Mouse (Mus musculus) midbrain, embryonic 16.5 days (tissue): Measurements from ENCODE around the gene Axin2. TPM values are rescaled to one million over a fixed set of nuclear protein-coding genes. Genes with fewer than 3 reads are reported as not detected.

Source experiments
- ATAC-seq: fragments of 200-750 bp; cut with Nextera tagmentation; 2 replicates; pipeline ENCODE4 v1.8.0; 2017; ENCODE audit warnings: moderate TSS enrichment
- H3K27ac ChIP-seq: fragments of 300-500 bp; sonication (generic); 2 replicates; pipeline ENCODE4 v1.5.1; 2014; ENCODE audit warnings: mild to moderate bottlenecking, low read length, mixed read lengths
- H3K27me3 ChIP-seq: fragments of 300-500 bp; sonication (generic); 2 replicates; pipeline ENCODE4 v1.6.1; 2014; ENCODE audit warnings: low read depth, low read length, mixed read lengths; ENCODE audit not compliant: control insufficient read depth, insufficient read depth
- H3K36me3 ChIP-seq: fragments of 300-500 bp; sonication (generic); 2 replicates; pipeline ENCODE4 v1.6.1; 2014; ENCODE audit warnings: mild to moderate bottlenecking, low read length, moderate library complexity, mixed read lengths; ENCODE audit not compliant: control insufficient read depth, insufficient read depth
- H3K4me1 ChIP-seq: fragments of 300-500 bp; sonication (generic); 2 replicates; pipeline ENCODE4 v1.6.1; 2014; ENCODE audit warnings: mild to moderate bottlenecking, low read length, mixed read lengths; ENCODE audit not compliant: control insufficient read depth, insufficient read depth
- H3K4me2 ChIP-seq: fragments of 300-500 bp; sonication (generic); 2 replicates; pipeline ENCODE4 v1.6.1; 2014; ENCODE audit warnings: mild to moderate bottlenecking, low read length, mixed read lengths
- H3K4me3 ChIP-seq: fragments of 300-500 bp; sonication (generic); 2 replicates; pipeline ENCODE4 v1.5.1; 2014; ENCODE audit warnings: low read depth, mild to moderate bottlenecking, low read length, moderate library complexity, mixed read lengths
- H3K9ac ChIP-seq: fragments of 300-500 bp; sonication (generic); 2 replicates; pipeline ENCODE4 v1.6.1; 2014; ENCODE audit warnings: low read depth, low read length, mixed read lengths
- H3K9me3 ChIP-seq: fragments of 300-500 bp; sonication (generic); replicated peaks from 2 replicates; pipeline ENCODE4 v1.6.1; 2014; ENCODE audit warnings: mild to moderate bottlenecking, low read length, mixed read lengths; ENCODE audit not compliant: control insufficient read depth, poor library complexity, severe bottlenecking
- WGBS: fragments of 180-500 bp; shearing (Covaris S2); extraction: QIAGEN DNeasy Blood & Tissue Kit; methylation state at CpG from one replicate; pipeline ENCODE4 v1.1.7; 2014; 5-methylcytosine and 5-hydroxymethylcytosine counted together
- polyA plus RNA-seq: library from polyadenylated mRNA; unstranded; fragments of >200 nt; fragmentation: Nextera tagmentation; extraction: Ambion mirVana; gene quantifications from 2 replicates; pipeline ENCODE4 v1.2.1, GENCODE M21; 2015

Gene Axin2
- polyA plus RNA-seq, 1 experiment from 2014 or later: 9.3 TPM

DNA sequence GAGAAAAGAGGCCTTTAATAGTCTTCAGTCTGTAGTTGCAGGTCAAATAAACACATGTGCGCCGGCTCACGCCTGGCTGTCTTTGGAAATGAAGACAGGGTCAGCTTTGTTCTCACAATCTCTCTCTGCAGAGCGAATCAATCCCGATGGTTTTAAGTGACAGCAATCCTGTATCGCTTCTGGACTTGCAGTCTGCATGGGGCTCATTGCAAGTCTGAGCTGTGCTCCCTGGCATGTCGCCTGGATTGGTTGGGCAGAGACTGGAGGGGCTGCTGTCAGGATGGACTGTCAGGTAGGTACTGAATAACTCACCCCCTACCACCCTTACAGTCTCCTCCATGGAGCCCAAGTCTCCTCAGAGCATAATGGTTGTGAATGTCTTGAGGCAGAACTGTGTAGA is 65.7 kb downstream of the Axin2 start:
- 63% methylated on average over 7 of the region's 7 CpGs for WGBS
- H3K9me3 ChIP-seq: no peaks in the 10 kb centered on the region
- no peaks in the 10 kb centered on the region for H3K27me3 ChIP-seq
- no peak overlapping the region for H3K9ac ChIP-seq
- no peaks in the 10 kb centered on the region for H3K4me1 ChIP-seq
- no peak for ATAC-seq
- no peaks in the 10 kb centered on the region for H3K36me3 ChIP-seq
- H3K4me3 ChIP-seq: no peak overlapping the region
- H3K4me2 ChIP-seq: no peak overlapping the region
- H3K27ac ChIP-seq: no peak overlapping the region

DNA sequence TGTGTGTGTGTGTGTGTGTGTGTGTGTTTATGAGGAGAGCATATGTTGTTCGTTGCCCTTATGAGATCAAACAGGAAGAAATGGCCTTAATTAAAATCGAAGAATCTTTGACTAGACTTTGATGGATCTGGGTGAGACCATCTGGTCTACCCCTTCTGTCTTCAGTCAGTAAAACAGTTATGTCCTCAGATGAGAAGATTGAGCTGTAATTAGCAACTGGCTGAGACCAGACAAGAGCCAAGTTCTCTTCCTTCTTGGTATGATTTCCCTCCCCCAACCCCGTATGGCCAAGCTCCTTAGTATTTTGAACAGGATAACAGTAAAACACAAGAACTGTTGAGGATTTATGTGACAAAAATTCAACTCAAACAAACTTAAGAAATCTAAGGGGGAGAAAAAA is 67.1 kb downstream of the Axin2 start:
- Histone ChIP-seq H3K27ac (no peak overlapping the region), H3K4me3 (no peak overlapping the region), H3K9ac (no peak overlapping the region), H3K9me3 (no peaks in the 10 kb centered on the region), H3K27me3 (no peaks in the 10 kb centered on the region), H3K4me2 (no peak overlapping the region), H3K4me1 (no peaks in the 10 kb centered on the region), H3K36me3 (no peaks in the 10 kb centered on the region)
- ATAC-seq: no peak
- WGBS: 81% methylated on average over 3 of the region's 3 CpGs

DNA sequence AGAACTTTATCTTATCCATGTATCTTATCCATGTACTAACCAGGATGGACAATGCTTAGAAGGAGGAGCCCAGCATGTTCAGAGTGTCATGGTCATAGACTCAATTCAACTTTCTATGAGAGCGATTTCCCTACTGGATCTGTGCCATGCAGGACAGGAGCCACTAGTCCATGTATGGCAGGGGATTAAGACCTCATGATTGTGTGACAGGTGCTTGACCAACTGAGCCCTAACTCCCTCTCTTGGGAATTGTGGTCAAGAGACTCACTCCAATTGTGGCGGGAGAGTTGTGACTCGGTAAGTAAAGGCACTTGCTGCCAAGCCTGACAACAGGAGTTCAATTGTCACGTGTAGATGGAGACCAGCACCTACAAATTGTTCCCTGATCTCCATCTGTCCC is 67.6 kb downstream of the Axin2 start:
- Histone ChIP-seq H3K9ac (no peak overlapping the region), H3K9me3 (no peaks in the 10 kb centered on the region), H3K4me1 (no peaks in the 10 kb centered on the region), H3K27ac (no peak overlapping the region), H3K4me3 (no peak overlapping the region), H3K27me3 (no peaks in the 10 kb centered on the region), H3K36me3 (no peaks in the 10 kb centered on the region), H3K4me2 (no peak overlapping the region)
- no peak for ATAC-seq
- 92% methylated on average over 4 of the region's 4 CpGs for WGBS

DNA sequence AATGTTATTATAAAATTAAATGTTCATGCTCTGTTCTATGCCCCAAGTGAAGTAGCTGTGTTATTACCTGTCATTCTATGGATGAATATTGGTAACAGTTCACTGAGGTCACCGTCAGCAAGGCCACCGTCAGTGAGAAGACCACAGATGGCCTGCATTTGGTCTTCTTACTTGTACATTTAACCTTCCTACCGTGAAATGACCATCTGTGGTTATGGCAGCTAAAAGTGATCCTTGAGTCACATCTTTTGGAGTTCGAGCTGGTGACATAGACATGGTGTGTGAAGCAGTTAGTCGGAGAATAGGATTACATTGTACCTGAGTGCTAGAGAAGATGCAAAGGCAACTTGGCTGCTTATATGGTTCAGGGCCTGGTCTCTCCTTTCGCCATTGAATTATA is 68.1 kb downstream of the Axin2 start:
- WGBS: 94% methylated on average over 6 of the region's 6 CpGs

DNA sequence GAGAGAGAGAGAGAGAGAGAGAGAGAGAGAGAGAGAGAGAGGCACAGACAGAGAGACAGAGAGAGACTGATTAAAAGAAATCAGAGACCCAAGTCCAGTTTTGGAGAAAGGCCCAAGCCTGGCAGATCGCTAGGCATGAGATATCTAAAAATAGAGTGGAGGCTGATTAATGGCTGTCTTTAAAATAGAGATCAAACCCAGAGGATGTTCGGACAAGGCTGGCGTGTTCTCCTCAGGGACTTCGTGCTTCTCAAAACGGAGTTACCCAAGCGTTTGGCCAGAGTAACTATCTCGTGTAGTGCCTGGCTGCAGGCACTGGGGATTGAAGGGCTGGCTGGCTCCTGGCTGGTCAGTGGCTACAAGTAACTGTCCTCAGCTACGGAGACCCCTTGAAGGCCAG is 69.8 kb downstream of the Axin2 start:
- no peaks in the 10 kb centered on the region for H3K27me3 ChIP-seq
- no peaks in the 10 kb centered on the region for H3K9me3 ChIP-seq
- H3K4me1 ChIP-seq: no peaks in the 10 kb centered on the region
- ATAC-seq: no peak
- no peak overlapping the region for H3K4me3 ChIP-seq
- 79% methylated on average over 8 of the region's 8 CpGs for WGBS
- no peaks in the 10 kb centered on the region for H3K36me3 ChIP-seq
- no peak overlapping the region for H3K27ac ChIP-seq
- no peak overlapping the region for H3K4me2 ChIP-seq
- H3K9ac ChIP-seq: no peak overlapping the region

More for the DNA sequence above, 68.1 kb downstream of the Axin2 start:
- Histone ChIP-seq H3K4me1 (no peaks in the 10 kb centered on the region), H3K9me3 (no peaks in the 10 kb centered on the region), H3K27me3 (no peaks in the 10 kb centered on the region), H3K4me2 (no peak overlapping the region), H3K36me3 (no peaks in the 10 kb centered on the region), H3K9ac (no peak overlapping the region), H3K4me3 (no peak overlapping the region), H3K27ac (no peak overlapping the region)
- ATAC-seq: no peak

DNA sequence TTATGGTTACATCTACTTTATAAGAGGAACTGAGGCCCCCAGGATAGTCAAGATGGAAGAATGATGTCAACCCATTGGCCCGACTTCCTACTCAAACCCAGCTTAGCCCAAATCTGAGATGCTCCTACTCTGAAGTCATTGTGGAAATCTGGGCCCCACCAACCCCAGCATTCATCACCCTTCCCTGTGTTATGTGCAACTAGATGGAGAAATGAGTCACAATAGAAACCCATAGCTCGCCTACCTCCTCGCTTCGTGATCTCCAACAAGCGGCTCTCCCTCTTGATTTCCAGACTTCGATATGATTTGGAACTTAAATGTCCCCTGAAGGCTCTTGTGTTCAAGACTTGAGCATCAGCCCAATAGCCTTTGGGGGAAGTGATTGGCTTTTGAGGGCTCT is 73.3 kb downstream of the Axin2 start:
- Histone ChIP-seq H3K9me3 (no peaks in the 10 kb centered on the region), H3K27ac (no peak overlapping the region), H3K4me3 (no peak overlapping the region), H3K4me1 (no peaks in the 10 kb centered on the region), H3K9ac (no peak overlapping the region), H3K4me2 (no peak overlapping the region), H3K27me3 (no peaks in the 10 kb centered on the region), H3K36me3 (no peaks in the 10 kb centered on the region)
- no peak for ATAC-seq
- WGBS: 97% methylated on average over 6 of the region's 6 CpGs

DNA sequence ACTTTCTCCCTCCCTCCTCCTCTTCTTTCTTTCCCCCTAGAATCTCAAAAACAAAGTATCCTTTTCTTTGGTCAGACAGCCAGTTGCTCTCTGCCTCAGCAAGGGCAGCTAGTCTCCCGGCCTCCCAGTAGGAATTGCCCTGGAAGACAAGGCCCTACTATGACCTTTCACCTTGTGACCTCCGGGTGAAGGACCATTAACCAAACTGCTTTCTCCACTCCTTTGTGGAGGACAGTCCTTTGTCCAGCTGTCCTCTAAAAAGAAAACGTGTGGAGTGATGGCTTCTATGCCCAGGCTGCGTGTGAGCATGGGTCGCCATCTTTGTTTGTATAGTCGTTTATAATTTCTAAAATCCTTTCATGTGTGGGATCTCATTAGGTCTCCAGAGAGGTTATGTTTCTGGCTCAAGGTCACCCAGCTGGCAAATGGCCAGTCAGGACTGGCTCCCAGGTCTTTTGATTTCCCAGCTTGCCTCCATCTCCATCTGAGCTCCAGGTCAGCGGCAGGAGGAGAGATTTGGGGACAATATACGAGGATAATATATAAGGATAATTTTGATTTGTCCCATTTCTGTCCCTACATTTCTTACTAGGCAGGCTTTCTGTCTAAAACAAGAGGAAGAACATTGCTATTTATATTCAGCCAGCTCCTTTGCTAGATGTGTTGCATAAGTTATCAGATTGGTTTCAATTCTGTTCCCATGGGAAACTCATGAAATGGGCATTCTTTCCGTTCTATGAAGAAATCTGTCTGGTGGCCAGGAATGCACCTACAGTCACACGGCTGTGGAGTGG is 75.2 kb downstream of the Axin2 start:
- Histone ChIP-seq H3K4me1 (no peaks in the 10 kb centered on the region), H3K27me3 (no peaks in the 10 kb centered on the region), H3K4me3 (no peak overlapping the region), H3K9me3 (peaks cover 5% of the 10 kb centered on the region; the same call in 1 of the 2 replicates), H3K9ac (no peak overlapping the region), H3K4me2 (no peak overlapping the region), H3K27ac (no peak overlapping the region), H3K36me3 (no peaks in the 10 kb centered on the region)
- 40% methylated on average over 10 of the region's 10 CpGs for WGBS
- no peak for ATAC-seq

DNA sequence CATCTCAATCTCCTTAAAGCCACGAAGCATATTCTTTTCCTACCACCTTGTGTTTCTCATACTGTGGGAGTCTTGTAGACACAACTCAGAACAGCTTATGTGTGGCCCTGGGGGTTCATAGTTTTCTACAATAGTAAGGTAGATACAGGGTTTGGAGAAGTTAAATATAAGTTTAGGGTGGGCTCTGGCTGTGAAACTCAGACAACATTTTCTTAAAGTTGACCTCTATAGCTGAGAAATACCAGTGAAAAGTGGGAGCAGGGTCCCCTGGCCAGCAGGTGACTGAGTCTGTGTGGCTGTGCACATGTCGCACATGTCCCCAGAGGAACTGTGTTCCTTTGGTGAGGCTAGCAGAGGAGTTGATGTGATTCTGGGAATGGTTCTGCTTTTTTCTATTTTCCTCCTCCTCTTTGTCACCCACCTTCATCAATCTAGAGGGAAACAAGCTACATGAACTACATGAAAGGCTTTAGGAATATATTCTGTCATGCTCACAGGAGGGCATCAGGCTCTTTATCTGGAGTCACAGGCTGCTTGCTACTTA is 75.9 kb downstream of the Axin2 start:
- 79% methylated on average over 2 of the region's 2 CpGs for WGBS
- no peaks in the 10 kb centered on the region for H3K27me3 ChIP-seq
- H3K4me3 ChIP-seq: no peak overlapping the region
- H3K36me3 ChIP-seq: no peaks in the 10 kb centered on the region
- no peak overlapping the region for H3K27ac ChIP-seq
- no peak overlapping the region for H3K4me2 ChIP-seq
- H3K4me1 ChIP-seq: no peaks in the 10 kb centered on the region
- peaks cover 10% of the 10 kb centered on the region; the same call in 1 of the 2 replicates for H3K9me3 ChIP-seq
- ATAC-seq: no peak
- H3K9ac ChIP-seq: no peak overlapping the region

DNA sequence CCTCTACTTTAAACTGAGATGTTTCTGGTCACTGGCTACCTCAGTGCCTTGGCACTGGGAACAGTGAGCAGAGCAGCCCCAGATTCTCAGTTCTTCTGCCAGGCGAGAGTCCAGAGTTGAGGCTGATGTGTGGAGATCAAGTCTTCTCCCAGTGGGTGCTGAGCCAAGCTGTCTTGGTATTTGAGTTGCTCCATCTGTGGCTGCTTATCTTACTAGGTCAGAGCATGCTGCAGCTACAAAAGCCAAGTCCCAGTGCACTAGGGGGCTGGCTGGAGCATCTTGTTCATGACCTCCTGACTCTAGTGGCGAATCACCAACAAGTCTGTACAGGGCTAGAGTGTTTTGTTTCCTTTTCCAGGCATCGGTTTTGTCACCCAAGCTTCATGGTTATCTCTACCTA is 77.7 kb downstream of the Axin2 start:
- Histone ChIP-seq H3K4me3 (no peak overlapping the region), H3K4me2 (no peak overlapping the region), H3K9me3 (peaks cover 17% of the 10 kb centered on the region; the same call in 1 of the 2 replicates), H3K27me3 (no peaks in the 10 kb centered on the region), H3K9ac (no peak overlapping the region), H3K36me3 (no peaks in the 10 kb centered on the region), H3K4me1 (no peaks in the 10 kb centered on the region), H3K27ac (no peak overlapping the region)
- WGBS: 99% methylated on average over 3 of the region's 3 CpGs
- no peak for ATAC-seq
